Mouse (Mus musculus): ENCODE measurements at regions not wholly inside any gene's neighbourhood (a gene's known extent, or its start where the extent isn't known, plus 50 kb on each side); places are given as distances from the start of the nearest gene placed in this dataset.

- no peak for TF ChIP-seq CTCF (IDR thresholded peaks at IDR 0.05; ENCODE audit: extremely low read depth, insufficient read length, insufficient replicate concordance, low read depth, low read length)
- no peak for TF ChIP-seq POLR2A (IDR thresholded peaks at IDR 0.05; ENCODE audit: low read depth, low read length)
Observed at GRCm38 (mm10) chr14:25245691-25246090, 213.3 kb upstream of the Zmiz1 start.

Measured in small intestine, adult 2 months (tissue).